Mouse (Mus musculus) embryonic fibroblast, embryonic 13.5 days (primary cell): Measurements from ENCODE around the gene Wdr11.

Experiments
- CTCF ChIP-seq: IDR thresholded peaks from 2 replicates; pipeline ENCODE4 v1.5.1; 2011; ENCODE audit warnings: mild to moderate bottlenecking, control low read depth, low read length, moderate library complexity, borderline replicate concordance; ENCODE audit not compliant: insufficient read depth
- POLR2A ChIP-seq: IDR thresholded peaks from 2 replicates; pipeline ENCODE4 v1.6.1; 2011; ENCODE audit warnings: low read depth, mild to moderate bottlenecking, control low read depth, low read length, moderate library complexity

- TF ChIP-seq POLR2A (no peak), CTCF (no peak)
These were observed 39.8 kb downstream of the Wdr11 start for GRCm38 (mm10) chr7:129631453-129631852.
